Mouse (Mus musculus): ENCODE results near the gene Celf1.

DNA sequence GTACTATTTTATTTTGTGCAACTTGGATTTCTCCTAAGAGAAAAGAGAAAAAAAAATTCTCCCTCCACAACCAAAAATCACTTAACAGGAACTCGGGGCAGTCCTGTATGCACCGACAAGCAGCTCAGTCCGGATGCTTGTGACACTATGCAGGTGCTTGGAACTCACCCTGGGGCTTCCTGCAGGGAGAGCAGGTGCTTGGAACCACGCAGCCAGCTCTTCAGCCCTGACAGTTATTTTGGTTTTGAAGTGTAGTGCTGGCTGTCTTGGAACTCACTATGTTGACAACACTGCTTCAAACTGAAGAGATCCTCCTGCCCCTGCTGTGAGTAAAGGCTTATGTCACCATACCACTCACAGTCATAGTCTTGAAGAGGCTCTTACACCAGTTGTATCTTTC is 37.1 kb downstream of the Celf1 start:
- TF ChIP-seq GATA1 (IDR thresholded peaks at IDR 0.05; ENCODE audit: low read length) (no peak), TAL1 (IDR thresholded peaks at IDR 0.05; ENCODE audit: low read length) (no peak)

All from erythroblast, embryonic 14.5 days (primary cell).